In genomic region chr9:99388078-99388477, GRCm38 (mm10) we compare ENCODE assay signal across 26 mouse cellular contexts. TPM values are rescaled to one million over a fixed set of nuclear protein-coding genes. Genes with fewer than 3 reads are reported as not detected.
DNase-seq lines count a peak whose midpoint lies in the region; ATAC-seq and TF ChIP-seq lines count a peak whose summit lies in the region.
"Had no signal": no experiment of that assay in that cellular context is flagged by ENCODE, and none has a peak within 500 bp of the region (broad histone marks: within the 10 kb centered on the region; RNA-seq: fewer than 3 reads in every experiment).

No protein-coding gene starts in this region.

- peaks cover 50% of the 10 kb centered on the region for H3K36me3 ChIP-seq in midbrain, embryonic 14.5 days (ENCODE audit: control insufficient read depth, insufficient read depth, low read length)
- peaks cover 11% of the 10 kb centered on the region for H3K36me3 ChIP-seq in midbrain, embryonic 10.5 days
- peaks cover 23% of the 10 kb centered on the region for H3K36me3 ChIP-seq in midbrain, postnatal 0 days (ENCODE audit: insufficient read depth, low read length)
- H3K36me3 ChIP-seq: intestine, embryonic 15.5 days; stomach, embryonic 15.5 days had no signal

- 75% methylated on average over 5 of the region's 5 CpGs for WGBS in midbrain, embryonic 14.5 days
- WGBS in midbrain, embryonic 10.5 days: 79% methylated on average over 5 of the region's 5 CpGs
- whole genome bisulfite sequencing in midbrain, postnatal 0 days: 58% methylated on average over 5 of the region's 5 CpGs

- no peaks in the 10 kb centered on the region for H3K9me3 ChIP-seq in midbrain, embryonic 14.5 days (ENCODE audit: control insufficient read depth, low read length)
- no peaks in the 10 kb centered on the region for H3K9me3 ChIP-seq in midbrain, embryonic 10.5 days (replicated peaks)
- no peaks in the 10 kb centered on the region for H3K9me3 ChIP-seq in midbrain, postnatal 0 days (ENCODE audit: low read length)
- H3K9me3 ChIP-seq: heart, embryonic 10.5 days; intestine, embryonic 15.5 days; liver, embryonic 13.5 days; neural tube, embryonic 13.5 days; stomach, embryonic 15.5 days had no signal

- no peaks in the 10 kb centered on the region for H3K27me3 ChIP-seq in midbrain, embryonic 14.5 days (ENCODE audit: control insufficient read depth, insufficient read depth, low read length)
- 0 out of 2 replicates have a peak, but pooled peaks cover 4% of the 10 kb centered on the region for H3K27me3 ChIP-seq in midbrain, embryonic 10.5 days (ENCODE audit: low read depth, poor library complexity, severe bottlenecking)
- no peaks in the 10 kb centered on the region for H3K27me3 ChIP-seq in midbrain, postnatal 0 days (ENCODE audit: insufficient read depth, low read length)
- H3K27me3 ChIP-seq: intestine, embryonic 15.5 days; liver, embryonic 13.5 days; neural tube, embryonic 13.5 days; stomach, embryonic 15.5 days had no signal

- H3K4me3 ChIP-seq in layer of hippocampus, adult 2 months: peak overlapping the region; percentile 9; the same call in 1 of the 2 replicates
- no peak overlapping the region for H3K4me3 ChIP-seq in midbrain, embryonic 14.5 days (replicated peaks; ENCODE audit: low read depth, low read length)
- no peak overlapping the region for H3K4me3 ChIP-seq in midbrain, embryonic 10.5 days
- no peak overlapping the region for H3K4me3 ChIP-seq in midbrain, postnatal 0 days (ENCODE audit: low read depth, low read length)
- H3K4me3 ChIP-seq: heart, embryonic 10.5 days; intestine, embryonic 15.5 days; liver, embryonic 13.5 days; neural tube, embryonic 13.5 days; stomach, embryonic 15.5 days had no signal

- no peaks in the 10 kb centered on the region for H3K4me1 ChIP-seq in midbrain, embryonic 14.5 days (ENCODE audit: control insufficient read depth, insufficient read depth, low read length)
- no peaks in the 10 kb centered on the region for H3K4me1 ChIP-seq in midbrain, embryonic 10.5 days
- H3K4me1 ChIP-seq in midbrain, postnatal 0 days (ENCODE audit: insufficient read depth, low read length): no peaks in the 10 kb centered on the region
- H3K4me1 ChIP-seq: intestine, embryonic 15.5 days; neural tube, embryonic 13.5 days; stomach, embryonic 15.5 days had no signal

- H3K9ac ChIP-seq in midbrain, embryonic 14.5 days (replicated peaks; ENCODE audit: low read length): no peak overlapping the region
- no peak overlapping the region for H3K9ac ChIP-seq in midbrain, postnatal 0 days (replicated peaks; ENCODE audit: low read length, poor library complexity, severe bottlenecking)
- H3K9ac ChIP-seq: intestine, embryonic 15.5 days; liver, embryonic 13.5 days; neural tube, embryonic 13.5 days; stomach, embryonic 15.5 days had no signal

- ATAC-seq in midbrain, embryonic 14.5 days (ENCODE audit: low FRiP score, low TSS enrichment): no peak
- peak; percentile 82 for ATAC-seq in midbrain, postnatal 0 days (ENCODE audit: low FRiP score)
- ATAC-seq: intestine, embryonic 15.5 days had no signal

- DNase-seq in frontal cortex, postnatal 10 days (ENCODE audit: low spot score in 2 of 2): peak; percentile 48 to 54
- DNase-seq in frontal cortex, postnatal 25 days (ENCODE audit: low spot score in 2 of 2): no peak
- peak in 1 of 2 experiments; percentile 30 for DNase-seq in layer of hippocampus, adult 2 months (ENCODE audit: low spot score in 2 of 2)
- no peak for DNase-seq in layer of hippocampus, postnatal 25 days (ENCODE audit: extremely low spot score in 1 of 2, low spot score in 1 of 2)
- peak; percentile 15 for DNase-seq in midbrain, embryonic 14.5 days
- DNase-seq in midbrain, embryonic 10.5 days (ENCODE audit: low spot score): no peak
- DNase-seq in midbrain, postnatal 0 days (ENCODE audit: low spot score): peak; percentile 83
- no peak for DNase-seq in natural killer cell, adult 2 months (ENCODE audit: low spot score in 2 of 2)
- DNase-seq: cerebellum, adult 18-20 months; cerebellum, postnatal 36 days; gastrocnemius, postnatal 10 days; heart, postnatal 4 days; kidney, adult 8-10 months; kidney, postnatal 10 days; liver, embryonic 13.5 days; lung, adult 2 months; lung, postnatal 14 days; thymus, postnatal 25 days had no signal

- no peak for TF ChIP-seq CTCF in layer of hippocampus, adult 2 months (conservative IDR thresholded peaks at IDR 0.05)
- no peak for TF ChIP-seq CTCF in midbrain, postnatal 0 days (IDR thresholded peaks at IDR 0.05)

- H3K27ac ChIP-seq in layer of hippocampus, adult 2 months: peak overlapping the region; percentile 91
- no peak overlapping the region for H3K27ac ChIP-seq in midbrain, embryonic 14.5 days (replicated peaks; ENCODE audit: low read depth, low read length)
- H3K27ac ChIP-seq in midbrain, embryonic 10.5 days (replicated peaks): no peak overlapping the region
- peak overlapping the region; percentile 59 for H3K27ac ChIP-seq in midbrain, postnatal 0 days (ENCODE audit: low read depth, low read length)
- H3K27ac ChIP-seq: heart, embryonic 10.5 days; intestine, embryonic 15.5 days; liver, embryonic 13.5 days; neural tube, embryonic 13.5 days; stomach, embryonic 15.5 days had no signal

- no peak overlapping the region for H3K4me2 ChIP-seq in midbrain, embryonic 14.5 days (ENCODE audit: low read length)
- no peak overlapping the region for H3K4me2 ChIP-seq in midbrain, postnatal 0 days (ENCODE audit: low read depth, low read length, poor library complexity, severe bottlenecking)
- H3K4me2 ChIP-seq: intestine, embryonic 15.5 days; liver, embryonic 13.5 days; neural tube, embryonic 13.5 days; stomach, embryonic 15.5 days had no signal

RNA-seq across cellular contexts. Expression of gene Esyt3, which starts 29.7 kb away (rescaled TPM):
- 1 to 10 TPM; 1.7 to 1.9 TPM for total RNA-seq in layer of hippocampus, adult 2 months (2021)
- total RNA-seq in layer of hippocampus, postnatal 25 days (2021): 1 to 10 TPM; 1.8 to 2.2 TPM
- polyA plus RNA-seq in midbrain, embryonic 14.5 days (2014; fragmentation: Nextera tagmentation; extraction: Ambion mirVana): 0.26 and 0.39 TPM in 2 replicates
- polyA plus RNA-seq in midbrain, embryonic 10.5 days (2016; fragmentation: Nextera tagmentation; extraction: Ambion mirVana): 0.10 and 0.27 TPM in 2 replicates
- 0.82 and 1.1 TPM in 2 replicates for total RNA-seq in midbrain, postnatal 0 days (2014; rRNA removed)
- 1.4 and 1.8 TPM in 2 replicates for polyA plus RNA-seq in midbrain, postnatal 0 days (2015; fragmentation: Nextera tagmentation; extraction: Ambion mirVana)
- total RNA-seq: granulocyte monocyte progenitor cell, adult 5-6 weeks; megakaryocyte, adult 5-6 weeks; MEL had no signal
- polyA plus RNA-seq: C2C12 had no signal

RNA-seq across cellular contexts. Expression of gene Mras, which starts 49.1 kb away (rescaled TPM):
- total RNA-seq in layer of hippocampus, adult 2 months (2021): 100 to 1,000 TPM; 138 to 141 TPM
- 100 to 1,000 TPM; 134 to 138 TPM for total RNA-seq in layer of hippocampus, postnatal 25 days (2021)
- polyA plus RNA-seq in midbrain, embryonic 14.5 days (2014; fragmentation: Nextera tagmentation; extraction: Ambion mirVana): 58.0 and 59.9 TPM in 2 replicates
- polyA plus RNA-seq in midbrain, embryonic 10.5 days (2016; fragmentation: Nextera tagmentation; extraction: Ambion mirVana): 8.0 and 11.7 TPM in 2 replicates
- total RNA-seq in midbrain, postnatal 0 days (2014; rRNA removed): 73.8 and 92.9 TPM in 2 replicates
- 70.0 and 72.6 TPM in 2 replicates for polyA plus RNA-seq in midbrain, postnatal 0 days (2015; fragmentation: Nextera tagmentation; extraction: Ambion mirVana)
- total RNA-seq: MEL had no signal

Comparison
In these comparisons a context has a peak if more than half of its experiments do, and no peak if none do; other contexts are left out.
1. DNase-seq: peak in frontal cortex, postnatal 10 days (2 of 2), midbrain, embryonic 14.5 days (single experiment) and midbrain, postnatal 0 days (single experiment); none in frontal cortex, postnatal 25 days (0 of 2), layer of hippocampus, postnatal 25 days (0 of 2), midbrain, embryonic 10.5 days (single experiment) and natural killer cell, adult 2 months (0 of 2).
2. H3K27ac ChIP-seq: peak in layer of hippocampus, adult 2 months (single experiment) and midbrain, postnatal 0 days (single experiment); none in midbrain, embryonic 14.5 days (single experiment) and midbrain, embryonic 10.5 days (single experiment).